Mouse (Mus musculus): Measurements from ENCODE around the gene Ubiad1. TPM values are rescaled to one million over a fixed set of nuclear protein-coding genes. Genes with fewer than 3 reads are reported as not detected.

The Ubiad1 gene
- polyA plus RNA-seq, 1 experiment from 2014 or later: 15.9 TPM

DNA sequence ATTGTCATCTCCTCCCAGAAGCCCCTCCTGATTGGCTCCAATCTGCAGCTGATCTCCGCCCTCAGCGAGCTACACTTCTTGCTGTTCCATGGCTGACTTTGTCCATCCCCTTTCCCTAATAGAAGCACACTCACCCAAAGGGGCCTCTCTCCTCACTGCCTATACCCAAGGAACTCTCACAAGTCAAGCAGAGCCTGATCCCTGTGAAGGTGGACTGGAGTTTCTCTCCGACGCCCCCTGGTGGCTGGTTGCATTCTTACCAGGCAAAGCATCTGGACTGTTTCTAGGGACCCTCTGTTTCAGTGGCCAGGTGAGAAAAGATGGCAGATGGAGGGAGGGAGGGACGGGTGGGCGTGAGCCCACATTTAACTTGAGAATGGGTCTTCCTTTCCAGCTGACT lies 14.9 kb downstream of the Ubiad1 start:
- Histone ChIP-seq H3K4me3 (replicated peaks; ENCODE audit: low read depth, low read length) (no peak overlapping the region), H3K9me3 (ENCODE audit: control insufficient read depth, low read length) (no peaks in the 10 kb centered on the region), H3K9ac (replicated peaks; ENCODE audit: low read length) (no peak overlapping the region), H3K4me2 (ENCODE audit: low read length) (no peak overlapping the region), H3K36me3 (ENCODE audit: control insufficient read depth, insufficient read depth, low read length) (no peaks in the 10 kb centered on the region), H3K4me1 (ENCODE audit: control insufficient read depth, insufficient read depth, low read length) (peaks cover 12% of the 10 kb centered on the region; the same call in 1 of the 2 replicates), H3K27me3 (ENCODE audit: control insufficient read depth, insufficient read depth, low read length) (no peaks in the 10 kb centered on the region), H3K27ac (replicated peaks; ENCODE audit: low read depth, low read length) (no peak overlapping the region)
- ATAC-seq (ENCODE audit: low FRiP score, low TSS enrichment) (peak; percentile 61; the same call in 1 of the 2 replicates), DNase-seq (peak; percentile 90)
- 24% methylated on average over 6 of the region's 6 CpGs for WGBS

- H3K4me1 ChIP-seq (ENCODE audit: control insufficient read depth, insufficient read depth, low read length): peaks cover 12% of the 10 kb centered on the region; the same call in 1 of the 2 replicates
- 78% methylated on average over 11 of the region's 11 CpGs for WGBS
These were observed 15.4 kb downstream of the Ubiad1 start for GRCm38 (mm10) chr4:148429121-148429520.

GRCm38 (mm10) chr4:148428544-148428943 lies 16.0 kb downstream of the Ubiad1 start:
- Histone ChIP-seq H3K9ac (replicated peaks; ENCODE audit: low read length) (no peak overlapping the region), H3K4me2 (ENCODE audit: low read length) (no peak overlapping the region), H3K4me3 (replicated peaks; ENCODE audit: low read depth, low read length) (no peak overlapping the region), H3K36me3 (ENCODE audit: control insufficient read depth, insufficient read depth, low read length) (no peaks in the 10 kb centered on the region), H3K9me3 (ENCODE audit: control insufficient read depth, low read length) (no peaks in the 10 kb centered on the region), H3K4me1 (ENCODE audit: control insufficient read depth, insufficient read depth, low read length) (peaks cover 12% of the 10 kb centered on the region; the same call in 1 of the 2 replicates), H3K27me3 (ENCODE audit: control insufficient read depth, insufficient read depth, low read length) (no peaks in the 10 kb centered on the region), H3K27ac (replicated peaks; ENCODE audit: low read depth, low read length) (no peak overlapping the region)
- no peak for DNase-seq
- WGBS: 75% methylated on average over 5 of the region's 5 CpGs
- ATAC-seq (ENCODE audit: low FRiP score, low TSS enrichment): no peak

More at GRCm38 (mm10) chr4:148429121-148429520, 15.4 kb downstream of the Ubiad1 start:
- H3K27me3 ChIP-seq (ENCODE audit: control insufficient read depth, insufficient read depth, low read length): no peaks in the 10 kb centered on the region
- no peak overlapping the region for H3K4me3 ChIP-seq (replicated peaks; ENCODE audit: low read depth, low read length)
- no peak overlapping the region for H3K27ac ChIP-seq (replicated peaks; ENCODE audit: low read depth, low read length)
- no peaks in the 10 kb centered on the region for H3K36me3 ChIP-seq (ENCODE audit: control insufficient read depth, insufficient read depth, low read length)
- ATAC-seq (ENCODE audit: low FRiP score, low TSS enrichment) (no peak), DNase-seq (no peak)
- H3K9me3 ChIP-seq (ENCODE audit: control insufficient read depth, low read length): no peaks in the 10 kb centered on the region
- no peak overlapping the region for H3K4me2 ChIP-seq (ENCODE audit: low read length)
- no peak overlapping the region for H3K9ac ChIP-seq (replicated peaks; ENCODE audit: low read length)

- H3K4me1 ChIP-seq (ENCODE audit: control insufficient read depth, insufficient read depth, low read length): peaks cover 12% of the 10 kb centered on the region; the same call in 1 of the 2 replicates
- no peak overlapping the region for H3K4me3 ChIP-seq (replicated peaks; ENCODE audit: low read depth, low read length)
- H3K9ac ChIP-seq (replicated peaks; ENCODE audit: low read length): no peak overlapping the region
- no peaks in the 10 kb centered on the region for H3K36me3 ChIP-seq (ENCODE audit: control insufficient read depth, insufficient read depth, low read length)
- no peak overlapping the region for H3K27ac ChIP-seq (replicated peaks; ENCODE audit: low read depth, low read length)
- DNase-seq (no peak), ATAC-seq (ENCODE audit: low FRiP score, low TSS enrichment) (no peak)
- H3K4me2 ChIP-seq (ENCODE audit: low read length): no peak overlapping the region
- H3K27me3 ChIP-seq (ENCODE audit: control insufficient read depth, insufficient read depth, low read length): no peaks in the 10 kb centered on the region
- no peaks in the 10 kb centered on the region for H3K9me3 ChIP-seq (ENCODE audit: control insufficient read depth, low read length)
- WGBS: 75% methylated on average over 10 of the region's 10 CpGs
These were observed 17.4 kb downstream of the Ubiad1 start for GRCm38 (mm10) chr4:148426950-148427850.

- Histone ChIP-seq H3K9me3 (ENCODE audit: control insufficient read depth, low read length) (no peaks in the 10 kb centered on the region), H3K27ac (replicated peaks; ENCODE audit: low read depth, low read length) (peak overlapping the region; percentile 72), H3K27me3 (ENCODE audit: control insufficient read depth, insufficient read depth, low read length) (no peaks in the 10 kb centered on the region), H3K36me3 (ENCODE audit: control insufficient read depth, insufficient read depth, low read length) (no peaks in the 10 kb centered on the region), H3K9ac (replicated peaks; ENCODE audit: low read length) (peak overlapping the region; percentile 29; the same call in 1 of the 2 replicates), H3K4me1 (ENCODE audit: control insufficient read depth, insufficient read depth, low read length) (peaks cover 19% of the 10 kb centered on the region), H3K4me2 (ENCODE audit: low read length) (no peak overlapping the region), H3K4me3 (replicated peaks; ENCODE audit: low read depth, low read length) (no peak overlapping the region)
- DNase-seq: no peak
- 22% methylated on average over 6 of the region's 6 CpGs for WGBS
- no peak for ATAC-seq (ENCODE audit: low FRiP score, low TSS enrichment)
These were observed 27.0 kb downstream of the Ubiad1 start for GRCm38 (mm10) chr4:148417559-148417958.

DNA sequence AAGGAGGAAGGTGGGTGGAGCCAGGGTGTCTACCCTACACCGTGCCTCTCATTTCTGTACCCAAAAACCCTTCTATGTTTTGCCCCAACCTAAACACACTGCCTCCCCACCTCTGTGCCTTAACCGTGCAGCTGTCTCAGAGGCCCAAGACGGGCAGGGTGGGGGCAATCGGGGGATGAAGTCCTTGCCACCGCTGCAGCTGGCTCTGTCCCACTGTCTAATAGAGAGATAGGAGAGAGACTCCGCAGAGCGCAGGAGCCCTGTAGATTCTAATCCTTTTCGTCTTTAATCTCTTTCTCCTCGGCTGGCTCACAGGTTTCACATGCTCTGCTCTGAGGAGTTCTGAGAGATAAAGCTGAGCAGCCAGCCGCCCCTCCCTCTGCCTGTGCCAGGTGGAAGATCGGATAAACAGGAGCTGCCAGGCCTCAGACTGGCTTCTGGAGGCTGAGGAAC lies 27.5 kb downstream of the Ubiad1 start:
- no peaks in the 10 kb centered on the region for H3K27me3 ChIP-seq (ENCODE audit: control insufficient read depth, insufficient read depth, low read length)
- H3K4me2 ChIP-seq (ENCODE audit: low read length): 0 out of 2 replicates have a peak overlapping the region, but pooled peaks have one; percentile 6
- 10% methylated on average over 11 of the region's 11 CpGs for WGBS
- ATAC-seq (ENCODE audit: low FRiP score, low TSS enrichment) (peak; percentile 58; the same call in 1 of the 2 replicates), DNase-seq (peak; percentile 70)
- H3K4me3 ChIP-seq (replicated peaks; ENCODE audit: low read depth, low read length): no peak overlapping the region
- H3K27ac ChIP-seq (replicated peaks; ENCODE audit: low read depth, low read length): peak overlapping the region; percentile 72
- H3K4me1 ChIP-seq (ENCODE audit: control insufficient read depth, insufficient read depth, low read length): peaks cover 19% of the 10 kb centered on the region
- no peak overlapping the region; the same call in 1 of the 2 replicates for H3K9ac ChIP-seq (replicated peaks; ENCODE audit: low read length)
- H3K36me3 ChIP-seq (ENCODE audit: control insufficient read depth, insufficient read depth, low read length): no peaks in the 10 kb centered on the region
- no peaks in the 10 kb centered on the region for H3K9me3 ChIP-seq (ENCODE audit: control insufficient read depth, low read length)

DNA sequence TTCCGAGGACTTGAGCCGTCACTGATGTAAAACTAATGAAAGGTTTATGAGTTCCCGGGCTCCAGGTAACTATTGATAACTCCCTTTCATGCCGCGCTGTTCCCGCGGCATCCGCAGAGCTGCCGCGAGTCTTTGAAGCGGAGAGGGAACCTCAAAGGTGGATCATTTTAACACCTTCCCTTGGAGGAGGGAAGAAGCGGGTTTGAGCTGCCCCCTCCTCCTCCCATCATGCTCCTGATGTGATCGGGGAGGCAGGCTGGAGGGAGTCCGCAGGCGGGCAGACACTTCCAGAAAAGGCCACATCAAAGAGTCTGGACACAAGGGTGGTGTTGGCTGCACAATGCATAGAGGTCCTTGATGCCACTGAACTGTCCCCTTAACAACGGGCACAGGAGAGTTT lies 29.0 kb downstream of the Ubiad1 start:
- no peaks in the 10 kb centered on the region for H3K9me3 ChIP-seq (ENCODE audit: control insufficient read depth, low read length)
- H3K9ac ChIP-seq (replicated peaks; ENCODE audit: low read length): no peak overlapping the region
- H3K27ac ChIP-seq (replicated peaks; ENCODE audit: low read depth, low read length): no peak overlapping the region
- DNase-seq (peak; percentile 69), ATAC-seq (ENCODE audit: low FRiP score, low TSS enrichment) (no peak)
- 22% methylated on average over 16 of the region's 16 CpGs for WGBS
- peak overlapping the region; percentile 14; the same call in 1 of the 2 replicates for H3K4me2 ChIP-seq (ENCODE audit: low read length)
- no peaks in the 10 kb centered on the region for H3K36me3 ChIP-seq (ENCODE audit: control insufficient read depth, insufficient read depth, low read length)
- peaks cover 19% of the 10 kb centered on the region for H3K4me1 ChIP-seq (ENCODE audit: control insufficient read depth, insufficient read depth, low read length)
- H3K27me3 ChIP-seq (ENCODE audit: control insufficient read depth, insufficient read depth, low read length): no peaks in the 10 kb centered on the region
- H3K4me3 ChIP-seq (replicated peaks; ENCODE audit: low read depth, low read length): no peak overlapping the region

DNA sequence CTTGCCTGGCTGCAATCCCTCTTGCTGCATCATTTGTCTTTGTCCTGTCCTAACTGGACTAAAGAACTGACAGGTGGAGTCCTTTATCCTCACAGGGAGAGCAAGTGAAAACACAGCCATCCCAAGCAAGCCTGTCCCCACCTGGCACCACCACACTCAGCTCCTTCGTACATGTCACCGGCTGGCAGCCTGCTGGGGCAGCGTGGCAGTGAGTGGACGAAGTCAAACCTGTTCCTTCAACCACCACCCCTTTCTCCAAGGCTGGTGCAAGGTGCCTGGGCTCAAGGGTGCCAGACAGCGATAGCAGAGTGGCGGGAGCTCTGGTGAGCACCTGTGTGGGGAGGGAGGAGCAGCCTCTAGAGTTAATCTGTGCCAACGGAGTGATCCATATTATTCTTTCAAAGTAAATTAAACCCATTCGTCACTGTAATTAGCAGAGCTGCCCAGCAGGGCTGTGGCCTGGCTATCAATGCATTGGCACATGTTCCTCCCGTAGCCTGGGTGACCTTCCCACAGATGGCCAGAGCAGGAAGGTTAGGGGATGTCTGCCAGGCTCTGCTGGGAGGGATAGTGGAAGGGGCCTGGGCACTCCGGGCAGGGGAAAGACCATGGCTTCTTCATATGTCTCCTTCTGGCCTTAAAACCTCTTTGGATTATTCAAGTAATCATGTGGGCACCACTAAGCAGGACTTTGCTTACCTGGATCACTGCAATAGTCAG lies 36.2 kb downstream of the Ubiad1 start:
- ATAC-seq (ENCODE audit: low FRiP score, low TSS enrichment) (no peak), DNase-seq (no peak)

More for the DNA sequence above, 36.2 kb downstream of the Ubiad1 start:
- 78% methylated on average over 10 of the region's 10 CpGs for WGBS
- Histone ChIP-seq H3K9ac (replicated peaks; ENCODE audit: low read length) (no peak overlapping the region), H3K27me3 (ENCODE audit: control insufficient read depth, insufficient read depth, low read length) (peaks cover 9% of the 10 kb centered on the region; the same call in 1 of the 2 replicates), H3K27ac (replicated peaks; ENCODE audit: low read depth, low read length) (no peak overlapping the region), H3K9me3 (ENCODE audit: control insufficient read depth, low read length) (no peaks in the 10 kb centered on the region), H3K4me1 (ENCODE audit: control insufficient read depth, insufficient read depth, low read length) (peaks cover 24% of the 10 kb centered on the region), H3K4me3 (replicated peaks; ENCODE audit: low read depth, low read length) (no peak overlapping the region), H3K36me3 (ENCODE audit: control insufficient read depth, insufficient read depth, low read length) (no peaks in the 10 kb centered on the region), H3K4me2 (ENCODE audit: low read length) (no peak overlapping the region)
